Mouse (Mus musculus) CD4-positive helper T cell, adult 2 months (primary cell): ENCODE measurements at regions not wholly inside any gene's neighbourhood (a gene's known extent, or its start where the extent isn't known, plus 50 kb on each side); places are given as distances from the start of the nearest gene placed in this dataset.

Source experiments
- DNase-seq: peaks from one replicate; pipeline ENCODE4 v3.0.0-alpha.2; 2012; ENCODE audit warnings: low read depth, missing footprints, low spot score

- peak; percentile 8 for DNase-seq
These were observed 52.8 kb upstream of the Chodl start for GRCm38 (mm10) chr16:78877941-78878340.

GRCm38 (mm10) chr16:78859006-78859405 is 71.7 kb upstream of the Chodl start:
- no peak for DNase-seq

GRCm38 (mm10) chr16:78830957-78831356 is 99.8 kb upstream of the Chodl start:
- no peak for DNase-seq

GRCm38 (mm10) chr16:78827739-78828138 is 103.0 kb upstream of the Chodl start:
- no peak for DNase-seq

GRCm38 (mm10) chr16:78790064-78790463 is 140.7 kb upstream of the Chodl start:
- no peak for DNase-seq

- no peak for DNase-seq
These were observed 171.5 kb upstream of the Chodl start for GRCm38 (mm10) chr16:78759226-78759625.

GRCm38 (mm10) chr16:78737902-78738301 is 161.4 kb upstream of the D16Ertd472e start:
- DNase-seq = no peak

GRCm38 (mm10) chr16:78730583-78731501 is 154.3 kb upstream of the D16Ertd472e start:
- DNase-seq = no peak

- no peak for DNase-seq
These were observed 149.0 kb upstream of the D16Ertd472e start for GRCm38 (mm10) chr16:78725541-78725940.

- DNase-seq = no peak
These were observed 133.4 kb upstream of the D16Ertd472e start for GRCm38 (mm10) chr16:78709943-78710342.

- no peak for DNase-seq
These were observed 131.1 kb upstream of the D16Ertd472e start for GRCm38 (mm10) chr16:78707566-78707965.

- no peak for DNase-seq
These were observed 130.7 kb upstream of the D16Ertd472e start for GRCm38 (mm10) chr16:78707165-78707564.

GRCm38 (mm10) chr16:78697514-78698209 is 121.2 kb upstream of the D16Ertd472e start:
- DNase-seq = no peak

GRCm38 (mm10) chr16:78688251-78688650 is 111.7 kb upstream of the D16Ertd472e start:
- no peak for DNase-seq

- no peak for DNase-seq
These were observed 108.7 kb upstream of the D16Ertd472e start for GRCm38 (mm10) chr16:78685160-78685559.

- DNase-seq = no peak
These were observed 107.5 kb upstream of the D16Ertd472e start for GRCm38 (mm10) chr16:78684031-78684430.

- no peak for DNase-seq
These were observed 84.6 kb upstream of the D16Ertd472e start for GRCm38 (mm10) chr16:78661126-78661525.

GRCm38 (mm10) chr16:78644710-78645109 is 68.2 kb upstream of the D16Ertd472e start:
- no peak for DNase-seq

- DNase-seq = no peak
These were observed 65.2 kb upstream of the D16Ertd472e start for GRCm38 (mm10) chr16:78641717-78642116.

- DNase-seq = no peak
These were observed 64.7 kb upstream of the D16Ertd472e start for GRCm38 (mm10) chr16:78641205-78641604.

- DNase-seq = no peak
These were observed 60.9 kb upstream of the D16Ertd472e start for GRCm38 (mm10) chr16:78637452-78637851.

- DNase-seq = peak; percentile 35
These were observed 60.5 kb upstream of the D16Ertd472e start for GRCm38 (mm10) chr16:78637015-78637414.

- no peak for DNase-seq
These were observed 59.3 kb upstream of the D16Ertd472e start for GRCm38 (mm10) chr16:78635774-78636173.
